Mouse (Mus musculus) left cerebral cortex, postnatal 10 days (tissue): ENCODE measurements around the gene Rnh1. TPM values are rescaled to one million over a fixed set of nuclear protein-coding genes. Genes with fewer than 3 reads are reported as not detected.

Experiments
- DNase-seq, 2 experiments: peaks; one replicate each; pipeline ENCODE4 v3.0.0; 2021 to 2022; ENCODE audit warnings: low spot score in 2 of 2, mixed read lengths in 1 of 2; ENCODE audit errors: extremely low spot score in 1 of 2
- intact Hi-C: fragments of 180-260 bp; cut with DNase I; formaldehyde crosslinking; loops from one replicate; pipeline ENCODE4 v1.15.1; 2025
- microRNA-seq: library from miRNA; unstranded; fragments of <30 nt; microRNA quantifications from one replicate; pipeline ENCODE4 v1.2.0, GENCODE M21; 2022
- total RNA-seq, 2 experiments: library from RNA; stranded (reverse); gene quantifications; 2 replicates each; pipeline ENCODE4 v1.2.3; 2021

The Rnh1 gene
- total RNA-seq, 2 experiments from 2014 or later = 20.8 TPM

DNA sequence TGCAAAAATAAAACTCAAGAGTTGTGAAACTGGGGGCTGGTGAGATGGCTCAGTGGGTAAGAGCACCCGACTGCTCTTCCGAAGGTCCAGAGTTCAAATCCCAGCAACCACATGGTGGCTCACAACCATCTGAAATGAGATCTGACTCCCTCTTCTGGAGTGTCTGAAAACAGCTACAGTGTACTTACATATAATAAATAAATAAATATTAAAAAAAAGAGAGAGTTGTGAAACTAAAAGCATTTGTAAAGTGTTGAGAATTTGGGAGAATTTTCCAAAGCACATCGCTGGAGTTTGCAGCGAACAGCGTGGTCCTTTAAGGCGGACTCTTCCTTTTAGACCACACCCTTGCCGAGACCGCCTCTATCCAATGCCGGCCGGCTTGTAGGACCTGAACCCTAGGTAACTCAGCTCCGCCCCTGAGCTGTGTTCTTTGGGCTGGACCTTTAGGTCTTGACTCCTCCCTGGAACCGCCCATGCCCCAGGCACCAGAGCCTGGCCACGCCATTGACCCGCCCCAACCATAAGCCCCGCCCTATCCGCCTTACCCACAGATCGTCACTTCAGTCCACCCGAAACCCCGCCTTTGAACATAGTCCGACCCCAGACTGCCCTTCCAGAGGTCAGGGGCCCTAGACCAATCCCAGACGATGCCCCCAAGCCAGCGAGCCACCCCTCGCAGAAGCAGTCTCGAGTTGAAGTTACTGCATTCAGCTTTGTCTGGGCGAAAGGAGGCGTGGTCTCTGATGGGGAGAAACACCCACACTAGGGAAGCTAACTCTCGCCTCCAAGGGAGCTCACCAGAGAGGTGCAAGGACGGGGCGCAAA is 49.8 kb downstream of the Rnh1 start:
- intact Hi-C loops = no loop called here

DNA sequence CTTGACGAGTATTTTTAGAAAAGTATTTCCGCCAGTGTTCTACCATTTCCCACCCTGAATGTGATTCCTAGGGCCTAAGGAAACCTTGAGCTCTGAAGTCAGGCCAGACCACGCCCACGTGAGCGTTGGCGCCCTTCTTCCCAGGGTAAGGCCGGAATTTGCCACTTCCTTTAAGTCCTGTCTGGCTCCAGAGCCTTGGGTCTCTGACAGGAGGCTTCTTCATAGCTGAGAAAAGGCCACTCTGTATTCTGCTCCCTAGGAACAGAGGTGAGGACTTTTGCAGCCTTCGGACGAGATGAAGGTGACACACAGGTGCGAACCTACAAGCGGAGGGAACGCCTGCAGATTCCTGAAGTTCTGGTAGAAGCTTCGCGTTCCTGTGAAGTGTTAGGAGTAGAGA is 50.4 kb downstream of the Rnh1 start, which contains the start of gene Ptdss2:
Gene Ptdss2 (plus strand): TSS at position 138 of the 400 bp plus-strand sequence.
- DNase-seq = peak in 1 of 2 experiments; percentile 78
- intact Hi-C loops = no loop called here

More for the DNA sequence above, 49.8 kb downstream of the Rnh1 start:
- peak; percentile 84 to 96 for DNase-seq

DNA sequence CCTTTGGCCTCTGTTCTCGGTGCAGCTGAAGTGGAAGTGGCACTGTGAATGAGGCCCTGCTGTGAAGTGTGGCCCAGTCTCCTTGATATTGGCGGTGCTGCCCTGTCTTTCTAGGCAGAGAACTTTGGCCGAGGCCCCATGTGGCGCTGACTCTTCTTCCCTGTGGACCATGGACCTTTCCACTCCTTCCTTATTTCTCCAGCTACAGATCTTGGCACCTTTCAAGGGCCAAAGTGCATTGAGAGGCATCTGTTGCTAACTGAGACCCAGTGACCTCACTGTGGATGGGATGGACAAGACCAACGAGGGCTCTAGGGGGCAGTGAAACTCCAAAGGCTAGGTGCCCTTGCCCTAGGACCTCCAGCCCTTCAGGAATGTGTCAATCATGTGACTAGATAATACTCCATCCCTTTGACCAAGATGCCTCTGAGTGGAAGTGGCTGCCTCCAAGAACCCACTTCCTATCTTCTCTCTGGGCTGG is 51.6 kb downstream of the Rnh1 start:
- no peak for DNase-seq
- intact Hi-C loops = no loop called here

DNA sequence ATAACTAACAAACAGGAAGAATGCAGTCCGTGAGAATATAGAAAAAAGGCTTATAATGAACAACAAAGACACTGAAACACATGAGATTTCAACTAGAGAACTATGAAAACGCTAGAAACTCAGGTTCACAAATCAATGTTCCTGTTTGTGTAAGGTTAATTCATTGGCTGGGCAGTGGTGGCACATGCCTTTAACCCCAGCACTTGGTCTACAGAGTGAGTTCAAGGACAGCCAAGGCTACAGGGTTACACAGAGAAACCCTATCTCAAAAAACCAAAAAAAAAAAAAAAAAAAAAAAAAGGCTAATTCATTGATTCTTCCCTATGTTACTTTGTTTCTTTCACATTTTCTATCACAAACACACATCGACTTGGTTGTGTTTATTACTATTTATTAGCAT is 52.1 kb downstream of the Rnh1 start:
- DNase-seq = no peak
- intact Hi-C loops = no loop called here

DNA sequence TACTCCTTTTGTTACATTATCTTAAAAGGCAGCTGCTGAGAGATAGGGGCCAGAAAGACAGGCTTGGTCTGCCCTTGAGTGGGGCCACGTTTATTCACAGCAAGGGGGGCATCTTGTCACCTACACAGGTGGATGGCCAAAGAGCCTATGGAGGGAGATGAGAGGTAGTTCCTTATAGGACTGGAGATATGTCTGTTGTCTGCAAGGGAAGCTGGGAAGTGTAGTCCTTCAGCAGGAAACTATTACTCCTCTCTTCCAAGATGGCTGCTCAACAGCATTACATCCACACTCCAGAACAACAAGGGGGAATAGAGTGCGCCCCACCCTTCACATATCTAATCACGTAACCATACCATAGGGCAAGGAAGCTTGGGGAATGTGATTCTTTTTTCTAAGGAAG is 53.2 kb downstream of the Rnh1 start:
- intact Hi-C loops = no loop called here

DNA sequence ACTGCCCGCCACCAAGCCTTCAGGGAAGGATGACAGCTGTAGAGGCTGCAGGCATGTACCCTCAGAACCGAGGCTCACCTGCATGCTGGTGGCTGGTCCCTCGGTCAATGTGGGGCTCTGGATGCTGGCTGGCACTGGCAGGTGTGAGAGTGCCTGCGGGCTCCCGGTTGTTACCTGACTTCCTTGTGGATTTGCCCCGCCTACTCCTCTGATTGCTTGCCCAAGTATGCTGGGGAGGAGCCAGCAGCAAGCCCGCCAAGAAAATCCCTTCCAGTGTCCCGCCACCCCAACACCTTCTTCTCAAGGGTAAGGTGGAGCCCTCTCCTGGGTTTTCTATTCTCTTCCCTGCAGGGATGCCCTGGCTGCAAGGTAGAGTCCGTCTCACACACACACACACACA is 55.0 kb downstream of the Rnh1 start, which contains the start of gene Ano9:
Gene Ano9 (minus strand): TSS at position 171 of the 400 bp plus-strand sequence.
- no peak for DNase-seq
- intact Hi-C loops = no loop called here

More for the DNA sequence above, 53.2 kb downstream of the Rnh1 start:
- DNase-seq = no peak

DNA sequence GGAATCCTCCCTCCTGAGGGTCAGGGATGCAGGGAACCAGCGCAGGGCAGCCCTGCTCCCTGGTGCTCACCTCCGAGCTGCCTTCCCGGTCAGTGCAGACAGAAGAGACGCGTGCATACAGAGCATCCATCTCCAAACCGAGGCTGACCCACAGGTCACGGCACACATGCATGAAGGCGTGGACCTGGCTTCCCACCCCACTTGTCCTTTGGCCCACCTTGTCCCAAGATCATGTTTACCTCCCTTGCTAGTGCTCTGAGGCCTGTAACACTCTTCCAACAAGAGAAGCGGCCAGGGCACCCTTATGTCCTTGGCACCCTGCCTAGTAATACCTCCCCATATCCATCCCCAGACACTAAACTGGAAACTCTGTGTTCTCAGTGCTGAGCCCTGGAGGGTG is 56.8 kb downstream of the Rnh1 start:
- no peak for DNase-seq
- intact Hi-C loops = no loop called here

Small RNA genes within 50 kb of the gene (microRNA-seq; reads per million reads assigned to microRNA genes)
- gene Mir210 = 179 reads per million, percentile 62 among the genes with 10 or more reads in this experiment

Other genes starting within 250 kb of the Rnh1 start
- 1 to 10 TPM; 2.4 to 3.9 TPM for gene Pgghg, start 231.5 kb downstream of the Rnh1 start, total RNA-seq
- not detected for gene Ifitm5, start 222.6 kb downstream of the Rnh1 start, total RNA-seq
- not detected for gene Gm45717, start 216.9 kb downstream of the Rnh1 start, total RNA-seq
- gene Ifitm2, start 216.9 kb downstream of the Rnh1 start, total RNA-seq = 10 to 100 TPM; 18.0 to 20.0 TPM
- gene Ifitm1, start 205.6 kb downstream of the Rnh1 start, total RNA-seq = 1 to 10 TPM; 3.2 to 3.3 TPM
- 1 to 10 TPM; 7.8 to 8.6 TPM for gene Ifitm3, start 162.1 kb downstream of the Rnh1 start, total RNA-seq
- gene Ifitm6, start 154.9 kb downstream of the Rnh1 start, total RNA-seq = not detected
- not detected for gene Gm17387, start 143.7 kb downstream of the Rnh1 start, total RNA-seq
- 100 to 1,000 TPM; 107 to 110 TPM for gene B4galnt4, start 111.8 kb downstream of the Rnh1 start, total RNA-seq
- gene Pkp3, start 94.6 kb downstream of the Rnh1 start, total RNA-seq = not detected
- gene Sigirr, start 72.3 kb downstream of the Rnh1 start, total RNA-seq = 1 to 10 TPM; 2.3 to 2.8 TPM
- not detected for gene Ano9, start 55.1 kb downstream of the Rnh1 start, total RNA-seq
- gene Ptdss2, start 50.5 kb downstream of the Rnh1 start, total RNA-seq = 10 to 100 TPM; 48.4 to 54.0 TPM
- 100 to 1,000 TPM; 246 to 262 TPM for gene Hras, start 21.1 kb upstream of the Rnh1 start, total RNA-seq
- gene Lrrc56, start 21.3 kb upstream of the Rnh1 start, total RNA-seq = 1 to 10 TPM; 4.7 to 4.9 TPM
- not detected for gene Lmntd2, start 41.2 kb upstream of the Rnh1 start, total RNA-seq
- gene Rassf7, start 43.0 kb upstream of the Rnh1 start, total RNA-seq = under 1 TPM; 0.58 to 0.69 TPM
- gene Phrf1, start 55.9 kb upstream of the Rnh1 start, total RNA-seq = 10 to 100 TPM; 63.6 to 69.6 TPM
- gene Irf7, start 93.6 kb upstream of the Rnh1 start, total RNA-seq = under 1 TPM; 0.22 to 0.58 TPM
- gene Cdhr5, start 103.9 kb upstream of the Rnh1 start, total RNA-seq = not detected
- gene Sct, start 106.3 kb upstream of the Rnh1 start, total RNA-seq = not detected
- gene Drd4, start 119.1 kb upstream of the Rnh1 start, total RNA-seq = under 1 TPM; 0.15 to 0.36 TPM
- 100 to 1,000 TPM; 258 to 269 TPM for gene Deaf1, start 154.8 kb upstream of the Rnh1 start, total RNA-seq
- gene Tmem80, start 154.9 kb upstream of the Rnh1 start, total RNA-seq = 10 to 100 TPM; 21.6 to 23.5 TPM
- 1 to 10 TPM; 1.1 to 1.4 TPM for gene Eps8l2, start 166.0 kb upstream of the Rnh1 start, total RNA-seq
- 100 to 1,000 TPM; 113 to 114 TPM for gene Taldo1, start 219.3 kb upstream of the Rnh1 start, total RNA-seq
- gene Gatd1, start 241.3 kb upstream of the Rnh1 start, total RNA-seq = 10 to 100 TPM; 38.2 to 39.5 TPM